Mouse (Mus musculus) megakaryocyte progenitor cell, adult 5-6 weeks (primary cell): ENCODE data around the gene Grb2. TPM values are rescaled to one million over a fixed set of nuclear protein-coding genes. Genes with fewer than 3 reads are reported as not detected.
A peak's percentile ranks its signal among the peaks of the same experiment; 100 is the strongest.
"Not testable (repeated sequence)": the region's sequence is repeated elsewhere in the genome, so short reads cannot be mapped to it uniquely, and the experiment has no call there.

ENCODE experiments used
- ATAC-seq: replicated peaks from 2 replicates; pipeline ENCODE4 v1.8.0; 2016; ENCODE audit warnings: mild to moderate bottlenecking, moderate TSS enrichment, inconsistent platforms; ENCODE audit not compliant: poor library complexity
- total RNA-seq, 2 experiments: library from RNA; stranded (forward) in 1 of 2; stranded (reverse) in 1 of 2; fragments of 157-497, 149-512 nt in 1 of 2; fragments of 200-1000 nt in 1 of 2; gene quantifications; 2 replicates each; pipeline versions ENCODE4 v1.2.3 to v1.2.4; 2015 to 2017

Grb2 gene
- total RNA-seq, 2 experiments from 2014 or later, result 51.7 to 85.5 TPM

- no peak for ATAC-seq
These were observed 56.7 kb downstream of the Grb2 start for GRCm38 (mm10) chr11:115651680-115652079.

- ATAC-seq, result no peak
These were observed 58.7 kb downstream of the Grb2 start for GRCm38 (mm10) chr11:115649706-115650105.

GRCm38 (mm10) chr11:115647459-115647858, 60.9 kb downstream of the Grb2 start:
- ATAC-seq, result peak; percentile 69

- ATAC-seq, result no peak
These were observed 62.0 kb downstream of the Grb2 start for GRCm38 (mm10) chr11:115646439-115646838.

GRCm38 (mm10) chr11:115645498-115645897, 62.9 kb downstream of the Grb2 start:
- ATAC-seq, result not testable (repeated sequence)

- ATAC-seq, result no peak
These were observed 64.1 kb downstream of the Grb2 start for GRCm38 (mm10) chr11:115644308-115644707.

GRCm38 (mm10) chr11:115643265-115643664, 65.1 kb downstream of the Grb2 start:
- 0 out of 2 replicates have a peak, but pooled peaks have one; percentile 15 for ATAC-seq

- no peak for ATAC-seq
These were observed 65.7 kb downstream of the Grb2 start for GRCm38 (mm10) chr11:115642705-115643104.

- 0 out of 2 replicates have a peak, but pooled peaks have one; percentile 2 for ATAC-seq
These were observed 66.7 kb downstream of the Grb2 start for GRCm38 (mm10) chr11:115641664-115642036.

- ATAC-seq, result peak; percentile 56
These were observed 67.3 kb downstream of the Grb2 start for GRCm38 (mm10) chr11:115640978-115641663.

- ATAC-seq, result no peak
These were observed 68.0 kb downstream of the Grb2 start for GRCm38 (mm10) chr11:115640311-115640828.

- ATAC-seq, result no peak
These were observed 68.9 kb downstream of the Grb2 start for GRCm38 (mm10) chr11:115639540-115639939.

GRCm38 (mm10) chr11:115638498-115639409, 69.6 kb downstream of the Grb2 start:
- ATAC-seq, result peak; percentile 57

GRCm38 (mm10) chr11:115636960-115637359, 71.4 kb downstream of the Grb2 start:
- no peak for ATAC-seq

- no peak for ATAC-seq
These were observed 72.9 kb downstream of the Grb2 start for GRCm38 (mm10) chr11:115635484-115635883.

- ATAC-seq, result no peak
These were observed 73.4 kb downstream of the Grb2 start for GRCm38 (mm10) chr11:115635041-115635440.

- no peak for ATAC-seq
These were observed 74.3 kb downstream of the Grb2 start for GRCm38 (mm10) chr11:115634109-115634508.

GRCm38 (mm10) chr11:115632862-115633261, 75.5 kb downstream of the Grb2 start:
- no peak for ATAC-seq

- no peak for ATAC-seq
These were observed 76.2 kb downstream of the Grb2 start for GRCm38 (mm10) chr11:115632247-115632646.

GRCm38 (mm10) chr11:115631505-115631890, 76.9 kb downstream of the Grb2 start:
- 0 out of 2 replicates have a peak, but pooled peaks have one; percentile 20 for ATAC-seq
